9 mouse cellular contexts compared by ENCODE assay signal in the genomic region with DNA sequence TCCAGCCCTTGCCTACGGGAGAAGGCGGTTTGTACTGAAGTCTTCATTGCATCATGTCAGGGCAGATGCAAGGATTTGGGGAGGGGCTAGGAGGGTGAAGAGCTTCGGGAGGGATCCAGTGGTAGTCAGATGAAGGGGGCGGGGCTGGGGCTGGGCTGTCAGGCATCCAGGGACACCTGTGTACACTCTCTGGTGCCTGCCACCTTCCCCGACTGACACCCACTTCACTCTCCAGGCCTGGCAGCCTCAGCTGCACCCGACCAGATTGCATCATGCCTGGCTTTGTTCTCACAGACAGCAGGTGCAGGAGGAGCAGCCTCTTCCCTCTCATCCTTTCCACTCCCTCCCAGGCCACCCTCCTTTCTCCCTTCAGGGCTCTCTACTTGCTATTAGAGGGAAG. TPM values are rescaled to one million over a fixed set of nuclear protein-coding genes. Genes with fewer than 3 reads are reported as not detected.
DNase-seq lines count a peak whose midpoint lies in the region; ATAC-seq and TF ChIP-seq lines count a peak whose summit lies in the region.
"Had no signal": no experiment of that assay in that cellular context is flagged by ENCODE, and none has a peak within 500 bp of the region (broad histone marks: within the 10 kb centered on the region; RNA-seq: fewer than 3 reads in every experiment).

No protein-coding gene starts in this region.

- peaks cover 31% of the 10 kb centered on the region for H3K4me1 ChIP-seq in thymus, adult 2 months (replicated peaks; ENCODE audit: control insufficient read depth, insufficient read depth, low read length)

- TF ChIP-seq POLR2A in thymus, adult 2 months (IDR thresholded peaks at IDR 0.05; ENCODE audit: control insufficient read depth, extremely low read depth, insufficient read depth, low read length, poor library complexity): no peak

- H3K27ac ChIP-seq in thymus, adult 2 months (ENCODE audit: control insufficient read depth, insufficient read depth, low read length): no peak overlapping the region
- H3K27ac ChIP-seq: liver, embryonic 13.5 days had no signal

- H3K4me3 ChIP-seq in thymus, adult 2 months (ENCODE audit: control insufficient read depth, insufficient read depth, low read length): no peak overlapping the region
- H3K4me3 ChIP-seq: liver, embryonic 13.5 days had no signal

- H3K36me3 ChIP-seq in thymus, adult 2 months (ENCODE audit: control insufficient read depth, insufficient read depth, low read length): no peaks in the 10 kb centered on the region

- WGBS in thymus, adult 2 months: 15% methylated on average over 6 of the region's 6 CpGs

- H3K27me3 ChIP-seq in thymus, adult 2 months (ENCODE audit: control insufficient read depth, insufficient read depth, low read length): no peaks in the 10 kb centered on the region; the same call in 1 of the 2 replicates

- TF ChIP-seq CTCF in thymus, adult 2 months (IDR thresholded peaks at IDR 0.05; ENCODE audit: borderline replicate concordance, control insufficient read depth, extremely low read depth, insufficient read depth, low read length, poor library complexity): 0 out of 2 replicates have a peak, but pooled peaks have one; percentile 11

- peak; percentile 67 for ATAC-seq in cerebellum, adult (ENCODE audit: insufficient number of reproducible peaks, low FRiP score, low TSS enrichment)
- 0 out of 2 replicates have a peak, but pooled peaks have one; percentile 18 for ATAC-seq in megakaryocyte progenitor cell, adult 5-6 weeks (replicated peaks; ENCODE audit: poor library complexity)

- DNase-seq in layer of hippocampus, adult 18-20 months (ENCODE audit: low spot score in 2 of 2): peak; percentile 69 to 78
- DNase-seq in layer of hippocampus, postnatal 25 days (ENCODE audit: extremely low spot score in 1 of 2, low spot score in 1 of 2): no peak
- peak; percentile 65 for DNase-seq in frontal cortex, postnatal 36 days (ENCODE audit: low spot score in 2 of 2)
- peak; percentile 68 for DNase-seq in thymus, adult 2 months
- no peak for DNase-seq in ovary, postnatal 36 days (ENCODE audit: low spot score)
- no peak for DNase-seq in ovary, postnatal 10 days (ENCODE audit: low spot score)

RNA-seq across cellular contexts. Expression of gene Arhgap23, which starts 14.3 kb away (rescaled TPM):
- 10 to 100 TPM; 79.8 to 88.1 TPM for total RNA-seq in layer of hippocampus, adult 18-20 months (2021)
- total RNA-seq in layer of hippocampus, postnatal 25 days (2021): 10 to 100 TPM; 71.4 to 73.5 TPM
- 6.3 and 8.0 TPM in 2 replicates for total RNA-seq in megakaryocyte progenitor cell, adult 5-6 weeks (2015)
- total RNA-seq in megakaryocyte progenitor cell, adult 5-6 weeks (2017): 5.6 and 6.1 TPM in 2 replicates
- 13.3 and 18.0 TPM in 2 replicates for polyA plus RNA-seq in thymus, adult 2 months (2012; rRNA removed)

RNA-seq across cellular contexts. Expression of gene Socs7, which starts 38.7 kb away (rescaled TPM):
- 10 to 100 TPM; 81.5 to 85.4 TPM for total RNA-seq in layer of hippocampus, adult 18-20 months (2021)
- 10 to 100 TPM; 79.6 to 80.0 TPM for total RNA-seq in layer of hippocampus, postnatal 25 days (2021)
- 5.3 and 7.2 TPM in 2 replicates for total RNA-seq in megakaryocyte progenitor cell, adult 5-6 weeks (2015)
- 10.2 and 11.0 TPM in 2 replicates for total RNA-seq in megakaryocyte progenitor cell, adult 5-6 weeks (2017)
- polyA plus RNA-seq in thymus, adult 2 months (2012; rRNA removed): 17.3 and 17.8 TPM in 2 replicates

RNA-seq across cellular contexts. Expression of gene Gpr179, which starts 49.2 kb away (rescaled TPM):
- under 1 TPM; 0.13 to 0.40 TPM for total RNA-seq in layer of hippocampus, adult 18-20 months (2021)
- under 1 TPM; 0.15 to 0.16 TPM for total RNA-seq in layer of hippocampus, postnatal 25 days (2021)
- total RNA-seq in megakaryocyte progenitor cell, adult 5-6 weeks (2015): 0.02 and 0.05 TPM in 2 replicates
- 0.10 TPM in 1 of 2 replicates, not detected in the other for total RNA-seq in megakaryocyte progenitor cell, adult 5-6 weeks (2017)
- polyA plus RNA-seq in thymus, adult 2 months (2012; rRNA removed): 0.54 and 0.70 TPM in 2 replicates
- polyA plus RNA-seq: liver, embryonic 13.5 days had no signal

Comparison
In these comparisons a context has a peak if more than half of its experiments do, and no peak if none do; other contexts are left out.
1. DNase-seq: peak in layer of hippocampus, adult 18-20 months (2 of 2), frontal cortex, postnatal 36 days (2 of 2) and thymus, adult 2 months (single experiment); none in layer of hippocampus, postnatal 25 days (0 of 2), ovary, postnatal 36 days (single experiment) and ovary, postnatal 10 days (single experiment).
2. RNA of gene Arhgap23, which starts 14.3 kb away (total RNA-seq): 79.8 to 88.1 TPM in layer of hippocampus, adult 18-20 months and 71.4 to 73.5 TPM in layer of hippocampus, postnatal 25 days; 5.6 to 8.0 TPM in megakaryocyte progenitor cell, adult 5-6 weeks; every median in the first group is over 4 times any median in the second.
3. RNA of gene Socs7, which starts 38.7 kb away (total RNA-seq): 81.5 to 85.4 TPM in layer of hippocampus, adult 18-20 months and 79.6 to 80.0 TPM in layer of hippocampus, postnatal 25 days; 5.3 to 11.0 TPM in megakaryocyte progenitor cell, adult 5-6 weeks; every median in the first group is over 4 times any median in the second.